Mouse (Mus musculus): ENCODE results near the gene Spire2.

DNA sequence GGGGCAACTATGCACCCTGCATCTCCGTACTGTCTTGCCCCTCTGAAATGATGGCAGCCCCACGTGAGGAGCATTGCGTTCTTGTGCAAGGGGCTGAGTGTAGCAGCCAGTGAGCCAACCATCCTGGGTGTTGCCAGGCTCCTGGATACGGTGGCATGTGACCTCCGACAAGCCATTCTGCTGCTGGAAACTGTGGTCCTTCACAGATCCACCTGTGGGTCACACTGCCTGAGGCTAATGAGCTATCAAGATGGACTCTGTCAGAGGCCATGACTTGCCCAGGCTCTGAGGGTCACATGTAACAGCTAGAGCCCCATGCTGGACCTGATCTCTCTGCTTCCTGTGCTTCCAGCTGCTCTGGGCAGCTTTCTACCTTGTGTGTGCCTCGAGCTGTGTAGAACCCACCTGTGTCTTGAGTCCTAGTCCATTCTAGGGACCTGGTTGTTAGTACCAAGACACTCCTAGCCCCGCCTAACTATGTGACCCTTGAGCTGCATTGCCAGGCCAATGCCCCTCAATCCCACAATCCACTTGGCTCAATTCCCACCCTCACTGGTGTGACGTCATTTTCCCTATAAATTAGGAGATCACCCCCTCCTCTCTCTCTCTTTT is 84.5 kb downstream of the Spire2 start:
- no peak for TF ChIP-seq CTCF (IDR thresholded peaks at IDR 0.05; ENCODE audit: extremely low read depth, insufficient read depth, insufficient read length, insufficient replicate concordance)
- no peak for TF ChIP-seq POLR2A (IDR thresholded peaks at IDR 0.05; ENCODE audit: low read depth, low read length)

Data from spleen, adult 2 months (tissue).